Mouse (Mus musculus) liver, embryonic 11.5 days (tissue): Measurements from ENCODE around the gene Zfp263. TPM values are rescaled to one million over a fixed set of nuclear protein-coding genes. Genes with fewer than 3 reads are reported as not detected.
A peak's percentile ranks its signal among the peaks of the same experiment; 100 is the strongest.

Experiments
- ATAC-seq: fragments of 200-750 bp; cut with Nextera tagmentation; replicated peaks from 2 replicates; pipeline ENCODE4 v1.8.0; 2017; ENCODE audit warnings: moderate number of reproducible peaks, mild to moderate bottlenecking, moderate TSS enrichment, moderate library complexity; ENCODE audit not compliant: low FRiP score
- DNase-seq: peaks from one replicate; pipeline ENCODE4 v3.0.0-alpha.2; 2017; ENCODE audit warnings: low spot score
- H3K27ac ChIP-seq: fragments of 300-500 bp; sonication (generic); 2 replicates; pipeline ENCODE4 v1.5.1; 2014; ENCODE audit warnings: mild to moderate bottlenecking, low read depth, low read length, control low read depth
- H3K27me3 ChIP-seq: fragments of 300-500 bp; sonication (generic); replicated peaks from 2 replicates; pipeline ENCODE4 v1.6.1; 2014; ENCODE audit warnings: low read length, mixed read lengths; ENCODE audit not compliant: control insufficient read depth, insufficient read depth
- H3K36me3 ChIP-seq: fragments of 300-500 bp; sonication (generic); 2 replicates; pipeline ENCODE4 v1.6.1; 2014; ENCODE audit warnings: mild to moderate bottlenecking, low read length, moderate library complexity, mixed read lengths; ENCODE audit not compliant: control insufficient read depth, insufficient read depth
- H3K4me1 ChIP-seq: fragments of 300-500 bp; sonication (generic); replicated peaks from 2 replicates; pipeline ENCODE4 v1.6.1; 2014; ENCODE audit warnings: low read length, mixed read lengths; ENCODE audit not compliant: control insufficient read depth, insufficient read depth
- H3K4me2 ChIP-seq: fragments of 300-500 bp; sonication (generic); 2 replicates; pipeline ENCODE4 v1.6.1; 2014; ENCODE audit warnings: mild to moderate bottlenecking, control low read depth, moderate library complexity
- H3K4me3 ChIP-seq: fragments of 300-500 bp; sonication (generic); 2 replicates; pipeline ENCODE4 v1.5.1; 2014; ENCODE audit warnings: low read depth, low read length, control low read depth
- H3K9ac ChIP-seq: fragments of 300-500 bp; sonication (generic); 2 replicates; pipeline ENCODE4 v1.6.1; 2014; ENCODE audit warnings: low read depth, low read length, control low read depth
- H3K9me3 ChIP-seq: fragments of 300-500 bp; sonication (generic); 2 replicates; pipeline ENCODE4 v1.6.1; 2016; ENCODE audit warnings: low read length, inconsistent platforms, mixed read lengths; ENCODE audit not compliant: control insufficient read depth
- WGBS: fragments of 180-500 bp; shearing (Covaris S2); extraction: QIAGEN DNeasy Blood & Tissue Kit; methylation state at CpG from one replicate; pipeline ENCODE4 v1.1.7; 2014; 5-methylcytosine and 5-hydroxymethylcytosine counted together
- polyA plus RNA-seq: library from polyadenylated mRNA; unstranded; fragments of >200 nt; fragmentation: Nextera tagmentation; extraction: Ambion mirVana; gene quantifications from 2 replicates; pipeline ENCODE4 v1.2.1, GENCODE M21; 2014

Zfp263 gene
- polyA plus RNA-seq, 1 experiment from 2014 or later, result 33.1 TPM

GRCm38 (mm10) chr16:3732612-3733011 is 11.3 kb upstream of the Zfp263 start:
- 69% methylated on average over 4 of the region's 4 CpGs for WGBS
- ATAC-seq, result no peak

GRCm38 (mm10) chr16:3733198-3733732 is 10.6 kb upstream of the Zfp263 start:
- Histone ChIP-seq H3K36me3 (no peaks in the 10 kb centered on the region), H3K9ac (no peak overlapping the region), H3K27me3 (no peaks in the 10 kb centered on the region), H3K4me2 (no peak overlapping the region), H3K9me3 (no peaks in the 10 kb centered on the region), H3K27ac (no peak overlapping the region), H3K4me1 (no peaks in the 10 kb centered on the region), H3K4me3 (no peak overlapping the region)
- DNase-seq (no peak), ATAC-seq (no peak)
- WGBS, result 76% methylated on average over 1 of the region's 1 CpGs

More at GRCm38 (mm10) chr16:3732612-3733011, 11.3 kb upstream of the Zfp263 start:
- H3K4me3 ChIP-seq, result no peak overlapping the region
- no peaks in the 10 kb centered on the region for H3K27me3 ChIP-seq
- no peak for DNase-seq
- H3K4me2 ChIP-seq, result no peak overlapping the region
- no peaks in the 10 kb centered on the region for H3K9me3 ChIP-seq
- H3K9ac ChIP-seq, result no peak overlapping the region
- no peak overlapping the region for H3K27ac ChIP-seq
- H3K4me1 ChIP-seq, result no peaks in the 10 kb centered on the region
- no peaks in the 10 kb centered on the region for H3K36me3 ChIP-seq

DNA sequence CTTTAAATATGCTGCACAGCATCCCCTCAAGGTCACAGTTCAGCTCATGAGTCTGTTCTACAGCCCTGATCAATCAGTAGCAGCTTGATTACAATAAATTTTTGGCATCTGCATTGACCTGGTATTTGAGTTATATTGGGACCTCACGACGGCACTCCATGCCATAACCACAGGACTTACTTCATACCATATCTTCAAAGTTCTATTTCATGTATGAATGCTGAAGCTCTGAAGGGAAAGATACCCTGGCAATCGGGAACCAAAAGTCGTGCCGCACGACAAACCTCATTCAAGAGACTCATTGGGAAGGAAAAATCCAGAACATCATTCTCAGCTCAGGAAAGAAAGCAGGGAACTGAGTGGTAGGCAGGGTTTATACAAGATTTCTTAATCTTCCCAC is 1.4 kb upstream of the Zfp263 start:
- DNase-seq (no peak), ATAC-seq (no peak)
- no peak overlapping the region; the same call in 1 of the 2 replicates for H3K4me2 ChIP-seq
- H3K27me3 ChIP-seq, result no peaks in the 10 kb centered on the region
- peaks cover 14% of the 10 kb centered on the region for H3K4me1 ChIP-seq
- no peak overlapping the region for H3K4me3 ChIP-seq
- no peaks in the 10 kb centered on the region; the same call in 1 of the 2 replicates for H3K9me3 ChIP-seq
- peaks cover 14% of the 10 kb centered on the region for H3K36me3 ChIP-seq
- WGBS, result 93% methylated on average over 6 of the region's 6 CpGs
- H3K9ac ChIP-seq, result no peak overlapping the region
- H3K27ac ChIP-seq, result no peak overlapping the region

DNA sequence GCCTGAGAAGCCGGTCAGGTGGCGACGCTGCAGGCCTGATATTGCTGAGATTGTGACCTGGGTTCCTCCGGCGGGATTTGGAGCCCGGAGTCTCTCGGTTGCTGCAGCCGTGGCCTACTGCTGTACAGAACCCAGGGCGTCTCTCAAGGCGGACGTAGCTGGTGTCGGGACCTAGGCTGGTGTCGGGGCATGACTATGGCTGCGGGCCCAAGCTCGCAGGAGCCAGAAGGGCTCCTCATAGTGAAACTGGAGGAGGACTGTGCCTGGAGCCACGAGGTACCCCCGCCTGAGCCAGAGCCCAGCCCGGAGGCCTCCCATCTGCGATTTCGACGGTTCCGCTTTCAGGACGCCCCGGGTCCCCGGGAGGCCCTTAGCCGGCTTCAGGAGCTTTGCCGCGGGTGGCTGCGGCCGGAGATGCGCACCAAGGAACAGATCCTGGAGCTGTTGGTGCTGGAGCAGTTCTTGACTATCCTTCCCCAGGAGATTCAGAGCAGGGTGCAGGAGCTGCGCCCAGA is 350 bp downstream of the Zfp263 start:
- under 1% methylated on average over 32 of the region's 32 CpGs for WGBS
- peak overlapping the region; percentile 91 for H3K9ac ChIP-seq
- H3K4me2 ChIP-seq, result peak overlapping the region; percentile 79
- peaks cover 28% of the 10 kb centered on the region for H3K36me3 ChIP-seq
- ATAC-seq, result peak; percentile 55
- no peak for DNase-seq
- H3K4me1 ChIP-seq, result peaks cover 14% of the 10 kb centered on the region
- peak overlapping the region; percentile 82 for H3K4me3 ChIP-seq
- H3K9me3 ChIP-seq, result peaks cover 12% of the 10 kb centered on the region; the same call in 1 of the 2 replicates
- H3K27me3 ChIP-seq, result no peaks in the 10 kb centered on the region
- H3K27ac ChIP-seq, result peak overlapping the region; percentile 74

DNA sequence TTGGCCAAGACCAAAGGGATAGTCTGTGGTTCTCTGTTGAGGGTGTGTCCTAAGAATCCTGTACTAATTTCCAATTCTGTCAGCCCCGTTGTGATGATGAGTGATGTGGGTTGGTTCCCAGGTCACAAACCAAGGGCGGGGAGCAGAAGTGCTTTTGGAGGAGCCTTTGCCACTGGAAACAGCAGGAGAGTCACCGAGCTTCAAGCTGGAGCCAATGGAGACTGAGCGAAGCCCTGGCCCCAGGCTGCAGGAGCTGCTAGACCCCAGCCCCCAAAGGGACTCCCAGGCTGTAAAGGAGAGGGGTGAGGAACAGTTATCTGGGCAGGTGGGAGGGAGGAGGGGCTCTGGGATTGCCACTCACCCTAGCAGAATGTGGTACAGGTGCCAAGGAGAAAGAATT is 1.8 kb downstream of the Zfp263 start:
- H3K4me1 ChIP-seq, result peaks cover 14% of the 10 kb centered on the region
- no peaks in the 10 kb centered on the region for H3K27me3 ChIP-seq
- peaks cover 41% of the 10 kb centered on the region for H3K36me3 ChIP-seq
- no peak for ATAC-seq
- no peak overlapping the region for H3K27ac ChIP-seq
- no peak for DNase-seq
- H3K4me2 ChIP-seq, result peak overlapping the region; percentile 79
- H3K4me3 ChIP-seq, result peak overlapping the region; percentile 82
- 72% methylated on average over 4 of the region's 4 CpGs for WGBS
- H3K9ac ChIP-seq, result peak overlapping the region; percentile 91
- H3K9me3 ChIP-seq, result peaks cover 20% of the 10 kb centered on the region; the same call in 1 of the 2 replicates

- 99% methylated on average over 3 of the region's 3 CpGs for WGBS
- H3K9ac ChIP-seq, result no peak overlapping the region
- H3K4me3 ChIP-seq, result no peak overlapping the region
- peaks cover 10% of the 10 kb centered on the region for H3K4me1 ChIP-seq
- ATAC-seq (no peak), DNase-seq (no peak)
- no peaks in the 10 kb centered on the region for H3K27me3 ChIP-seq
- H3K4me2 ChIP-seq, result no peak overlapping the region
- H3K36me3 ChIP-seq, result peaks cover 49% of the 10 kb centered on the region
- H3K27ac ChIP-seq, result no peak overlapping the region
- H3K9me3 ChIP-seq, result peaks cover 20% of the 10 kb centered on the region; the same call in 1 of the 2 replicates
Observed at GRCm38 (mm10) chr16:3748976-3749375, 5.1 kb downstream of the Zfp263 start.

DNA sequence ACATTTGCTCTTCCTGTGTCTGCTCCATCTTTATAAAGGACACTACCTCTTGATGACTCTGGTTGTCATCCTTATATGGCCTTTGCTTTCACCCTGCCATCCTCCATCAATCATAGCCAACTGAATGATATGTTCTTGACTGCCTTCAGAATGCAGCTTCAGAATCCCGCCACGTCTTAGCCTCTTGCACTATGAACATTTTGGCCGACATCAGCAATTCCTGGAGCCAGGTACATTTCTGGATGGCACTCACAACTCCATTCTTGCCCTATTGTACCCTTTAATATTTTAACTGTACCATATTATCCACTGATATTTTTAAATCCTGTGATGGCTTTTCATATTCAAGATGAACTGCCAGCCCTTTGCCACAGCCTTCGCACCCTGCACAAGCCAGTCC is 27.7 kb downstream of the Zfp263 start:
- DNase-seq (no peak), ATAC-seq (no peak)
- Histone ChIP-seq H3K27ac (no peak overlapping the region), H3K27me3 (no peaks in the 10 kb centered on the region), H3K4me3 (no peak overlapping the region), H3K4me1 (no peaks in the 10 kb centered on the region), H3K36me3 (0 out of 2 replicates have a peak, but pooled peaks cover 2% of the 10 kb centered on the region), H3K9ac (no peak overlapping the region), H3K9me3 (no peaks in the 10 kb centered on the region), H3K4me2 (no peak overlapping the region)
- WGBS, result 97% methylated on average over 4 of the region's 4 CpGs

- 69% methylated on average over 3 of the region's 3 CpGs for WGBS
- no peaks in the 10 kb centered on the region for H3K4me1 ChIP-seq
- H3K27ac ChIP-seq, result no peak overlapping the region
- H3K4me3 ChIP-seq, result no peak overlapping the region
- DNase-seq (no peak), ATAC-seq (no peak)
- H3K4me2 ChIP-seq, result no peak overlapping the region
- H3K9me3 ChIP-seq, result no peaks in the 10 kb centered on the region
- no peak overlapping the region for H3K9ac ChIP-seq
- H3K27me3 ChIP-seq, result no peaks in the 10 kb centered on the region
- no peaks in the 10 kb centered on the region for H3K36me3 ChIP-seq
Observed at GRCm38 (mm10) chr16:3776365-3776764, 32.5 kb downstream of the Zfp263 start.

DNA sequence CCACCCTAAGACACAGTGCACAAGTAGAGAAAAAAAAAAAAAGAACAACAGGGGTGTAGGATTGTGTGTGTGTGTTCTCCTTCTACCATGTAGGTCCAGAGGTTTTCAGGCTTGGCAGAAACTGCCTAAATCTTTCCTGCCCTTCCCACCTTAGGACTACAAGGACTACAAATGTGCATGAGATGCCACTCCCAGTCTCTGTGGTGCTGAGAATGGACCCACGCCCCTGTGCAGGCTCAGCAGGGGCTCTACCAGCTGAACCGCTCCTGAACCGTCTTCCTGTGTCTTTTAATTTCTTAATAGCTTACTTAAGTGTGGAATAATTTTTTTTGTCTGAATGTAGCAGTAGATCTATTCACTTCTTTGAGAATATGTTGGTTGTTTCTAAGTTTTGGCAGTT is 34.1 kb downstream of the Zfp263 start:
- no peak overlapping the region for H3K27ac ChIP-seq
- H3K9ac ChIP-seq, result no peak overlapping the region
- ATAC-seq, result no peak
- H3K27me3 ChIP-seq, result no peaks in the 10 kb centered on the region
- DNase-seq, result no peak
- H3K4me1 ChIP-seq, result no peaks in the 10 kb centered on the region
- 61% methylated on average over 3 of the region's 3 CpGs for whole genome bisulfite sequencing
- H3K4me3 ChIP-seq, result no peak overlapping the region
- no peaks in the 10 kb centered on the region for H3K36me3 ChIP-seq
- no peak overlapping the region for H3K4me2 ChIP-seq
- H3K9me3 ChIP-seq, result no peaks in the 10 kb centered on the region
